Mouse (Mus musculus): ENCODE measurements at regions not wholly inside any gene's neighbourhood (a gene's known extent, or its start where the extent isn't known, plus 50 kb on each side); places are given as distances from the start of the nearest gene placed in this dataset.

DNA sequence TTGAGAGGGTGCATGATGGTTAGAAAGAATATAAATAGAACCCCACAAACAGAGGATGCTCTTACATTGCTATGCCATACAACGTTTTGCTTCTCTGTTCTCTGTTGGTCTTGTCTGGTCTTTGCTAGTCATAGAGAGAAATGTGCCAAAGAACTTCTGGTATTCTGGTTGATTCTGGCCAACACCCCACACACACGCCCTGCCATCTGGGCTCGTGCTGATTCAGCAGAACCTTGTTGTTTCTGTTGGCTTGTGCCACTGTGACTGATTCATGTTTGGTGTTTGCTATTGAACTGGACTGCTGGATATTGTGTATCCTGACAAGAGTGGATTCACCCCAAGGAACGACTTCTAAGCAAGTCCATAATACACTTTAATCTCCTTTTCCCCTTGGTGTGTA is 126.0 kb upstream of the Rasa1 start:
- TF ChIP-seq HCFC1 (IDR thresholded peaks at IDR 0.05; ENCODE audit: borderline replicate concordance, insufficient read depth, low read length) (no peak), ZC3H11A (IDR thresholded peaks at IDR 0.05; ENCODE audit: borderline replicate concordance, low read depth, low read length) (no peak), CHD2 (IDR thresholded peaks at IDR 0.05; ENCODE audit: low read depth, low read length) (no peak)
